Comparison of ENCODE assay signal across 37 mouse cellular contexts in genomic region chr15:99603216-99603615, GRCm38 (mm10). TPM values are rescaled to one million over a fixed set of nuclear protein-coding genes. Genes with fewer than 3 reads are reported as not detected.
DNase-seq lines count a peak whose midpoint lies in the region; ATAC-seq and TF ChIP-seq lines count a peak whose summit lies in the region.
"Had no signal": no experiment of that assay in that cellular context is flagged by ENCODE, and none has a peak within 500 bp of the region (broad histone marks: within the 10 kb centered on the region; RNA-seq: fewer than 3 reads in every experiment).

No protein-coding gene starts in this region.

- TF ChIP-seq EP300 in stomach, postnatal 0 days (optimal IDR thresholded peaks at IDR 0.05), result no peak

- H3K36me3 ChIP-seq in heart, embryonic 11.5 days (ENCODE audit: control insufficient read depth, insufficient read depth, low read length), result no peaks in the 10 kb centered on the region
- H3K36me3 ChIP-seq in kidney, embryonic 16.5 days (ENCODE audit: insufficient read depth, low read length), result no peaks in the 10 kb centered on the region
- H3K36me3 ChIP-seq in stomach, embryonic 15.5 days, result no peaks in the 10 kb centered on the region
- H3K36me3 ChIP-seq in stomach, postnatal 0 days (ENCODE audit: control insufficient read depth, insufficient read depth, low read length), result no peaks in the 10 kb centered on the region
- H3K36me3 ChIP-seq: kidney, embryonic 15.5 days; lung, embryonic 15.5 days; midbrain, embryonic 10.5 days; midbrain, embryonic 15.5 days had no signal

- ATAC-seq in heart, embryonic 11.5 days (replicated peaks; ENCODE audit: insufficient number of reproducible peaks, low FRiP score, low TSS enrichment), result no peak
- ATAC-seq in kidney, embryonic 16.5 days (ENCODE audit: low FRiP score, low TSS enrichment), result no peak
- no peak for ATAC-seq in stomach, embryonic 15.5 days (ENCODE audit: insufficient read depth, low FRiP score, low read depth)
- no peak for ATAC-seq in stomach, postnatal 0 days (ENCODE audit: low FRiP score, low TSS enrichment)
- ATAC-seq: forebrain, embryonic 16.5 days; inflammation-experienced regulatory T-cells, adult 6 months; midbrain, embryonic 15.5 days had no signal

- TF ChIP-seq CTCF in stomach, postnatal 0 days (IDR thresholded peaks at IDR 0.05; ENCODE audit: low read depth), result no peak

- no peak overlapping the region for H3K4me3 ChIP-seq in heart, embryonic 11.5 days (ENCODE audit: low read depth, low read length)
- no peak overlapping the region for H3K4me3 ChIP-seq in kidney, embryonic 16.5 days (ENCODE audit: low read length)
- no peak overlapping the region for H3K4me3 ChIP-seq in stomach, embryonic 15.5 days (replicated peaks)
- no peak overlapping the region for H3K4me3 ChIP-seq in stomach, postnatal 0 days (ENCODE audit: low read depth, low read length)
- H3K4me3 ChIP-seq: erythroblast, embryonic 14.5 days; kidney, embryonic 15.5 days; layer of hippocampus, adult 2 months; lung, embryonic 15.5 days; midbrain, embryonic 10.5 days; midbrain, embryonic 15.5 days had no signal

- WGBS in heart, embryonic 11.5 days (ENCODE audit: insufficient replicate concordance), result 72% methylated on average over 7 of the region's 7 CpGs
- WGBS in kidney, embryonic 16.5 days, result 78% methylated on average over 7 of the region's 7 CpGs
- 63% methylated on average over 7 of the region's 7 CpGs for WGBS in stomach, embryonic 15.5 days
- WGBS in stomach, postnatal 0 days, result 66% methylated on average over 7 of the region's 7 CpGs

- no peak for DNase-seq in heart, postnatal 10 days
- no peak for DNase-seq in kidney, adult 8-10 months
- DNase-seq in stomach, postnatal 0 days (ENCODE audit: low spot score), result no peak
- DNase-seq in B cell, adult 2 months, result no peak
- DNase-seq: adrenal gland, postnatal 25 days; cerebellum, postnatal 36 days; embryo, embryonic 11 days; gastrocnemius, postnatal 10 days; heart, postnatal 4 days; kidney, adult 11 months; kidney, postnatal 36 days; retina, postnatal 1 day; right cerebral cortex, postnatal 14 days; thymus, adult 2 months; thymus, postnatal 36 days had no signal

- peaks cover 35% of the 10 kb centered on the region for H3K4me1 ChIP-seq in heart, embryonic 11.5 days (ENCODE audit: control insufficient read depth, insufficient read depth, low read length)
- peaks cover 50% of the 10 kb centered on the region for H3K4me1 ChIP-seq in kidney, embryonic 16.5 days (ENCODE audit: insufficient read depth, low read length)
- peaks cover 18% of the 10 kb centered on the region for H3K4me1 ChIP-seq in stomach, embryonic 15.5 days
- H3K4me1 ChIP-seq in stomach, postnatal 0 days (replicated peaks; ENCODE audit: control insufficient read depth, insufficient read depth), result no peaks in the 10 kb centered on the region

- peaks cover 37% of the 10 kb centered on the region for H3K27me3 ChIP-seq in heart, embryonic 11.5 days (ENCODE audit: control insufficient read depth, insufficient read depth, low read length)
- peaks cover 3% of the 10 kb centered on the region; the same call in 1 of the 2 replicates for H3K27me3 ChIP-seq in kidney, embryonic 16.5 days (ENCODE audit: insufficient read depth, low read length)
- H3K27me3 ChIP-seq in stomach, embryonic 15.5 days (replicated peaks), result peaks cover 13% of the 10 kb centered on the region; the same call in 1 of the 2 replicates
- no peaks in the 10 kb centered on the region for H3K27me3 ChIP-seq in stomach, postnatal 0 days (ENCODE audit: control insufficient read depth, insufficient read depth, low read length)

- H3K9me3 ChIP-seq in heart, embryonic 11.5 days (replicated peaks; ENCODE audit: control insufficient read depth, low read length), result no peaks in the 10 kb centered on the region
- H3K9me3 ChIP-seq in kidney, embryonic 16.5 days (ENCODE audit: low read length), result no peaks in the 10 kb centered on the region
- no peaks in the 10 kb centered on the region for H3K9me3 ChIP-seq in stomach, embryonic 15.5 days
- no peaks in the 10 kb centered on the region for H3K9me3 ChIP-seq in stomach, postnatal 0 days (ENCODE audit: control insufficient read depth, low read length)
- H3K9me3 ChIP-seq: kidney, embryonic 15.5 days; lung, embryonic 15.5 days; midbrain, embryonic 10.5 days; midbrain, embryonic 15.5 days had no signal

- H3K27ac ChIP-seq in heart, embryonic 11.5 days (ENCODE audit: low read depth, low read length), result peak overlapping the region; percentile 50; the same call in 1 of the 2 replicates
- 0 out of 2 replicates have a peak overlapping the region, but pooled peaks have one; percentile 2 for H3K27ac ChIP-seq in kidney, embryonic 16.5 days (ENCODE audit: low read length)
- H3K27ac ChIP-seq in stomach, embryonic 15.5 days, result peak overlapping the region; percentile 48
- H3K27ac ChIP-seq in stomach, postnatal 0 days (replicated peaks), result no peak overlapping the region
- H3K27ac ChIP-seq: kidney, embryonic 15.5 days; layer of hippocampus, adult 2 months; lung, embryonic 15.5 days; midbrain, embryonic 15.5 days had no signal

- H3K4me2 ChIP-seq in heart, embryonic 11.5 days, result no peak overlapping the region
- H3K4me2 ChIP-seq in kidney, embryonic 16.5 days (replicated peaks; ENCODE audit: low read depth, low read length), result no peak overlapping the region
- no peak overlapping the region for H3K4me2 ChIP-seq in stomach, embryonic 15.5 days
- H3K4me2 ChIP-seq in stomach, postnatal 0 days (replicated peaks; ENCODE audit: low read depth), result no peak overlapping the region
- H3K4me2 ChIP-seq: kidney, embryonic 15.5 days; lung, embryonic 15.5 days; midbrain, embryonic 15.5 days had no signal

- no peak overlapping the region for H3K9ac ChIP-seq in heart, embryonic 11.5 days (ENCODE audit: low read depth, low read length)
- H3K9ac ChIP-seq in kidney, embryonic 16.5 days (replicated peaks; ENCODE audit: low read length), result no peak overlapping the region
- H3K9ac ChIP-seq in stomach, embryonic 15.5 days, result no peak overlapping the region
- no peak overlapping the region for H3K9ac ChIP-seq in stomach, postnatal 0 days (ENCODE audit: low read length)
- H3K9ac ChIP-seq: kidney, embryonic 15.5 days; lung, embryonic 15.5 days; midbrain, embryonic 15.5 days had no signal

- intact Hi-C loops in heart, postnatal 10 days (cut with DNase I), result no loop called here

RNA-seq across cellular contexts. Expression of gene Aqp6, which starts 2.0 kb away (rescaled TPM):
- polyA plus RNA-seq in heart, embryonic 11.5 days (2014; fragmentation: Nextera tagmentation; extraction: Ambion mirVana), result not detected in 2 replicates
- total RNA-seq in heart, postnatal 10 days (2021), result not detected
- polyA plus RNA-seq in kidney, embryonic 16.5 days (2015; fragmentation: Nextera tagmentation; extraction: Ambion mirVana), result 0.10 TPM in 1 of 2 replicates, not detected in the other
- polyA plus RNA-seq in stomach, embryonic 15.5 days (2015; fragmentation: Nextera tagmentation; extraction: Ambion mirVana), result not detected in 2 replicates
- not detected in 2 replicates for polyA plus RNA-seq in stomach, postnatal 0 days (2015; fragmentation: Nextera tagmentation; extraction: Ambion mirVana)
- total RNA-seq: adrenal gland, adult 18-20 months; adrenal gland, postnatal 25 days; gastrocnemius, postnatal 10 days; heart, postnatal 4 days; layer of hippocampus, postnatal 25 days; liver, adult 2 months; megakaryocyte progenitor cell, adult 5-6 weeks had no signal
- polyA plus RNA-seq: embryonic facial prominence, embryonic 14.5 days; erythroblast, embryonic 14.5 days; forebrain, embryonic 11.5 days; forebrain, embryonic 16.5 days; heart, embryonic 16.5 days; inflammation-experienced regulatory T-cells, adult 6 months; kidney, embryonic 15.5 days; limb, embryonic 11.5 days; liver, adult 2 months; liver, embryonic 16.5 days; lung, embryonic 15.5 days; midbrain, embryonic 10.5 days had no signal

RNA-seq across cellular contexts. Expression of gene Aqp5, which starts 12.6 kb away (rescaled TPM):
- 1.6 and 1.9 TPM in 2 replicates for polyA plus RNA-seq in heart, embryonic 11.5 days (2014; fragmentation: Nextera tagmentation; extraction: Ambion mirVana)
- total RNA-seq in heart, postnatal 10 days (2021), result under 1 TPM; 0.38 to 0.74 TPM
- polyA plus RNA-seq in kidney, embryonic 16.5 days (2015; fragmentation: Nextera tagmentation; extraction: Ambion mirVana), result 3.7 and 5.0 TPM in 2 replicates
- 0.30 and 0.43 TPM in 2 replicates for polyA plus RNA-seq in stomach, embryonic 15.5 days (2015; fragmentation: Nextera tagmentation; extraction: Ambion mirVana)
- 0.72 and 1.9 TPM in 2 replicates for polyA plus RNA-seq in stomach, postnatal 0 days (2015; fragmentation: Nextera tagmentation; extraction: Ambion mirVana)
- total RNA-seq: layer of hippocampus, adult 2 months; megakaryocyte progenitor cell, adult 5-6 weeks had no signal
- polyA plus RNA-seq: erythroblast, embryonic 14.5 days; inflammation-experienced regulatory T-cells, adult 6 months; limb, embryonic 11.5 days; liver, adult 2 months; midbrain, embryonic 10.5 days had no signal

RNA-seq across cellular contexts. Expression of gene Aqp2, which starts 24.4 kb away (rescaled TPM):
- not detected in 2 replicates for polyA plus RNA-seq in heart, embryonic 11.5 days (2014; fragmentation: Nextera tagmentation; extraction: Ambion mirVana)
- total RNA-seq in heart, postnatal 10 days (2021), result not detected
- polyA plus RNA-seq in kidney, embryonic 16.5 days (2015; fragmentation: Nextera tagmentation; extraction: Ambion mirVana), result 109 and 159 TPM in 2 replicates
- not detected in 2 replicates for polyA plus RNA-seq in stomach, embryonic 15.5 days (2015; fragmentation: Nextera tagmentation; extraction: Ambion mirVana)
- polyA plus RNA-seq in stomach, postnatal 0 days (2015; fragmentation: Nextera tagmentation; extraction: Ambion mirVana), result not detected in 2 replicates
- total RNA-seq: gastrocnemius, postnatal 10 days; heart, adult 8-10 months; heart, postnatal 4 days; layer of hippocampus, adult 2 months; liver, adult 2 months; megakaryocyte progenitor cell, adult 5-6 weeks had no signal
- polyA plus RNA-seq: erythroblast, embryonic 14.5 days; forebrain, embryonic 11.5 days; forebrain, embryonic 16.5 days; inflammation-experienced regulatory T-cells, adult 6 months; limb, embryonic 11.5 days; liver, adult 2 months; liver, embryonic 16.5 days; midbrain, embryonic 10.5 days; midbrain, embryonic 15.5 days; neural tube, embryonic 11.5 days had no signal

RNA-seq across cellular contexts. Expression of gene Racgap1, which starts 48.2 kb away (rescaled TPM):
- polyA plus RNA-seq in heart, embryonic 11.5 days (2014; fragmentation: Nextera tagmentation; extraction: Ambion mirVana), result 91.8 and 126 TPM in 2 replicates
- 10 to 100 TPM; 28.7 to 29.6 TPM for total RNA-seq in heart, postnatal 10 days (2021)
- 143 and 157 TPM in 2 replicates for polyA plus RNA-seq in kidney, embryonic 16.5 days (2015; fragmentation: Nextera tagmentation; extraction: Ambion mirVana)
- polyA plus RNA-seq in stomach, embryonic 15.5 days (2015; fragmentation: Nextera tagmentation; extraction: Ambion mirVana), result 115 and 124 TPM in 2 replicates
- polyA plus RNA-seq in stomach, postnatal 0 days (2015; fragmentation: Nextera tagmentation; extraction: Ambion mirVana), result 29.8 and 35.9 TPM in 2 replicates

Comparison
In these comparisons a context has a peak if more than half of its experiments do, and no peak if none do; other contexts are left out.
1. RNA of gene Aqp2, which starts 24.4 kb away (polyA plus RNA-seq): 109 to 159 TPM in kidney, embryonic 16.5 days; not detected in heart, embryonic 11.5 days, not detected in stomach, embryonic 15.5 days and not detected in stomach, postnatal 0 days; every median in the first group is over 100 times any median in the second.